Comparison of ENCODE assay signal across 10 mouse cellular contexts in genomic region chr9:78846110-78846509, GRCm38 (mm10).
DNase-seq lines count a peak whose midpoint lies in the region; ATAC-seq lines count a peak whose summit lies in the region.
"Had no signal": no experiment of that assay in that cellular context is flagged by ENCODE, and none has a peak within 500 bp of the region (broad histone marks: within the 10 kb centered on the region; RNA-seq: fewer than 3 reads in every experiment).

No protein-coding gene starts in this region.

- WGBS in kidney, embryonic 16.5 days: 35% methylated on average over 7 of the region's 7 CpGs
- WGBS in kidney, embryonic 14.5 days: 37% methylated on average over 7 of the region's 7 CpGs
- 29% methylated on average over 7 of the region's 7 CpGs for WGBS in midbrain, embryonic 12.5 days

- DNase-seq in cerebellum, postnatal 10 days: peak; percentile 32 to 43
- DNase-seq in heart, adult 8-10 months (ENCODE audit: low spot score): peak; percentile 13
- no peak for DNase-seq in thymus, postnatal 0 days (ENCODE audit: low spot score)
- DNase-seq in thymus, postnatal 10 days (ENCODE audit: low spot score in 2 of 2): no peak

- H3K36me3 ChIP-seq in kidney, embryonic 16.5 days (ENCODE audit: insufficient read depth, low read length): no peaks in the 10 kb centered on the region
- H3K36me3 ChIP-seq in kidney, embryonic 14.5 days (ENCODE audit: control insufficient read depth, insufficient read depth, low read length): no peaks in the 10 kb centered on the region
- H3K36me3 ChIP-seq in midbrain, embryonic 12.5 days: no peaks in the 10 kb centered on the region
- H3K36me3 ChIP-seq: embryonic facial prominence, embryonic 12.5 days; liver, embryonic 15.5 days had no signal

- H3K4me3 ChIP-seq in kidney, embryonic 16.5 days (ENCODE audit: low read length): no peak overlapping the region
- no peak overlapping the region for H3K4me3 ChIP-seq in kidney, embryonic 14.5 days (ENCODE audit: low read length)
- H3K4me3 ChIP-seq in midbrain, embryonic 12.5 days: no peak overlapping the region
- H3K4me3 ChIP-seq: embryonic facial prominence, embryonic 12.5 days; liver, embryonic 15.5 days had no signal

- H3K9ac ChIP-seq in kidney, embryonic 16.5 days (replicated peaks; ENCODE audit: low read length): no peak overlapping the region
- H3K9ac ChIP-seq in kidney, embryonic 14.5 days (ENCODE audit: low read depth, low read length): no peak overlapping the region
- H3K9ac ChIP-seq in midbrain, embryonic 12.5 days (replicated peaks): no peak overlapping the region
- H3K9ac ChIP-seq: embryonic facial prominence, embryonic 12.5 days; liver, embryonic 15.5 days had no signal

- no peak overlapping the region for H3K27ac ChIP-seq in kidney, embryonic 16.5 days (ENCODE audit: low read length)
- H3K27ac ChIP-seq in kidney, embryonic 14.5 days (ENCODE audit: low read depth, low read length): no peak overlapping the region
- no peak overlapping the region; the same call in 1 of the 2 replicates for H3K27ac ChIP-seq in midbrain, embryonic 12.5 days (replicated peaks)
- H3K27ac ChIP-seq: embryonic facial prominence, embryonic 12.5 days; liver, embryonic 15.5 days had no signal

- no peak overlapping the region for H3K4me2 ChIP-seq in kidney, embryonic 16.5 days (replicated peaks; ENCODE audit: low read depth, low read length)
- H3K4me2 ChIP-seq in kidney, embryonic 14.5 days (replicated peaks; ENCODE audit: low read depth, low read length): no peak overlapping the region
- no peak overlapping the region for H3K4me2 ChIP-seq in midbrain, embryonic 12.5 days (replicated peaks)
- H3K4me2 ChIP-seq: embryonic facial prominence, embryonic 12.5 days; liver, embryonic 15.5 days had no signal

- ATAC-seq in kidney, embryonic 16.5 days (ENCODE audit: low FRiP score, low TSS enrichment): 0 out of 2 replicates have a peak, but pooled peaks have one; percentile 57
- ATAC-seq in kidney, embryonic 14.5 days (ENCODE audit: low FRiP score, low TSS enrichment): no peak; the same call in 1 of the 2 replicates
- ATAC-seq in midbrain, embryonic 12.5 days (ENCODE audit: low FRiP score, low read depth): 0 out of 2 replicates have a peak, but pooled peaks have one; percentile 38
- ATAC-seq in erythroblast, adult 5-6 weeks (replicated peaks; ENCODE audit: low FRiP score, poor library complexity, severe bottlenecking): no peak

- H3K9me3 ChIP-seq in kidney, embryonic 16.5 days (ENCODE audit: low read length): no peaks in the 10 kb centered on the region
- H3K9me3 ChIP-seq in kidney, embryonic 14.5 days (ENCODE audit: control insufficient read depth, low read length): no peaks in the 10 kb centered on the region
- H3K9me3 ChIP-seq in midbrain, embryonic 12.5 days: no peaks in the 10 kb centered on the region
- H3K9me3 ChIP-seq: embryonic facial prominence, embryonic 12.5 days; liver, embryonic 15.5 days had no signal

- H3K4me1 ChIP-seq in kidney, embryonic 16.5 days (ENCODE audit: insufficient read depth, low read length): peaks cover 7% of the 10 kb centered on the region; the same call in 1 of the 2 replicates
- no peaks in the 10 kb centered on the region for H3K4me1 ChIP-seq in kidney, embryonic 14.5 days (ENCODE audit: control insufficient read depth, insufficient read depth, low read length)
- 0 out of 2 replicates have a peak, but pooled peaks cover 5% of the 10 kb centered on the region for H3K4me1 ChIP-seq in midbrain, embryonic 12.5 days
- H3K4me1 ChIP-seq: liver, embryonic 15.5 days had no signal

- no peaks in the 10 kb centered on the region for H3K27me3 ChIP-seq in kidney, embryonic 16.5 days (ENCODE audit: insufficient read depth, low read length)
- H3K27me3 ChIP-seq in kidney, embryonic 14.5 days (ENCODE audit: control insufficient read depth, insufficient read depth, low read length): no peaks in the 10 kb centered on the region
- no peaks in the 10 kb centered on the region for H3K27me3 ChIP-seq in midbrain, embryonic 12.5 days
- H3K27me3 ChIP-seq: embryonic facial prominence, embryonic 12.5 days; liver, embryonic 15.5 days had no signal

Comparison
In these comparisons a context has a peak if more than half of its experiments do, and no peak if none do; other contexts are left out.
1. ATAC-seq: peak in kidney, embryonic 16.5 days (single experiment) and midbrain, embryonic 12.5 days (single experiment); none in kidney, embryonic 14.5 days (single experiment) and erythroblast, adult 5-6 weeks (single experiment).
2. DNase-seq: peak in cerebellum, postnatal 10 days (2 of 2) and heart, adult 8-10 months (single experiment); none in thymus, postnatal 0 days (single experiment) and thymus, postnatal 10 days (0 of 2).